Mouse (Mus musculus) natural killer cell, adult 2 months (primary cell): ENCODE results near the gene Tbce.
"Not testable (repeated sequence)": the region's sequence is repeated elsewhere in the genome, so short reads cannot be mapped to it uniquely, and the experiment has no call there.

Experiments used
- DNase-seq, 2 experiments: peaks; one replicate each; pipeline ENCODE4 v3.0.0; 2022; ENCODE audit warnings: low spot score in 2 of 2

Tbce gene

DNA sequence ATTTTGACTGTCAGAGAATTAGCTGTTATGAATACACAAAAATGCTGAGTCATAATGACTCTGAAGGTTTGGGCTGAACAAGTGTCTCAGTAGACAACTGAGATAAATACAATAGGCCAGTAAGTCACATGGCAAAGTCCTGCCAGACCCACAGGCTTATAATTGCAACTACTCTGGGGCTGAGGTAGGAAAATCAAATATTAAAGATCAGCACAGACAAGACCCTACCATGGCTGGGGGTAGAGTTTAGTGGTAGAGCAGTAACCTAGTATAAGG is 5.4 kb downstream of the Tbce start:
- DNase-seq = no peak

- no peak for DNase-seq
Measured at GRCm38 (mm10) chr13:14033309-14034072, 5.9 kb downstream of the Tbce start.

GRCm38 (mm10) chr13:14026154-14026820 is 13.2 kb downstream of the Tbce start:
- DNase-seq = no peak

GRCm38 (mm10) chr13:14025554-14025953 is 13.9 kb downstream of the Tbce start:
- no peak for DNase-seq

DNA sequence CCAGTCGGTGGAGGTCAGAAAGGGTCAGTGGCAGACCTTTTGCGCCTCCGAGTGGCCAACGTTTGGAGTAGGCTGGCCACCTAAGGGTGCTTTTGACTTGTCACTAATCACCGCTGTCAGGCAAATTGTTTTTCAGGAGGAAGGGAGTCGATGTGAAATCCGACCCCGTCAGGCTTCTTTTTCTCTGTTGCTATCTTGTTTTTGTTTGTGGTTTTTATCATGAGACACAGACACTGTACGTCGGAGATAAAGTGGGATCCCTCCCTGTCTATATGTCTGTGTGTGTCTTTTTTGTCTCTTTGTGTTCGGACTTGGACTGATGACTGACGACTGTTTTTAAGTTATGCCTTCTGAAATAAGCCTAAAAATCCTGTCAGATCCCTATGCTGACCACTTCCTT is 18.0 kb downstream of the Tbce start:
- DNase-seq = not testable (repeated sequence)

DNA sequence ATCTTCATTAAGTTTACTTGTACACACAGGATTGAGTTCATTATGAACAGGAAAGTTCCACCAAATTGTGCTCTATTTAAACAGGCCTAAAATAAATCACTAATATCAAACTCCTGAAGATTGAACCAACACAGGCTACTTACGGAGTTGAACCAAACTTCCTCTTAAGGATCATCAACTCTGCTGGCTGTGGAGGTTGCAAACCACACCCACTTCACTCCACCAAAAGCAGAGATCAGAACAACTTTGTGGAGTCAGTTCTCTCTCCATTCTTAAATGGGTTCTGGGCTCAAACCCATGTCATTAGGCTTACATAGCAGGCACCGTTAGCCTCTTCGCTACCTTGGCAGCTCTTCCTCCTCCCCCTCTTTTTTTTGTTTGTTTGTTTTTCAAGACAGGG is 20.6 kb downstream of the Tbce start:
- DNase-seq = no peak

DNA sequence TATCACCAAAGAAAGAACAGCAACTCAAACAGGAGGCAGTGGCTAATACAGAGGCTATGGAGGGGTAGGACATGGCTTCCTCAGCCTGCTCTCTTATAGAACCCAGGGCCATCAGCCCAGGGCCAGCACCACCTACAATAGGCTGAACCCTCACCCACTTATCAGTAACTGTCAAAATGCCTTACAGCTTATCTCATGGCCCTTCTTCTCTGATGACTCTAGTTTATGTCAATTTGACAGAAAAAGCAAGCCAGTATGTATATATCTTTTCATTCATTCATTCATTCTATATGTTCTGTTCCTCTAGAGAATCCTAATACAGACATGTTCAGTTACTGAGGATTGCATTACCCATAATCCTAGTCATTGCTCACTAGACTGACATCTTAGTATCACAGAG is 21.2 kb downstream of the Tbce start:
- no peak for DNase-seq

- no peak for DNase-seq
Measured at GRCm38 (mm10) chr13:14015609-14016008, 23.8 kb downstream of the Tbce start.

DNA sequence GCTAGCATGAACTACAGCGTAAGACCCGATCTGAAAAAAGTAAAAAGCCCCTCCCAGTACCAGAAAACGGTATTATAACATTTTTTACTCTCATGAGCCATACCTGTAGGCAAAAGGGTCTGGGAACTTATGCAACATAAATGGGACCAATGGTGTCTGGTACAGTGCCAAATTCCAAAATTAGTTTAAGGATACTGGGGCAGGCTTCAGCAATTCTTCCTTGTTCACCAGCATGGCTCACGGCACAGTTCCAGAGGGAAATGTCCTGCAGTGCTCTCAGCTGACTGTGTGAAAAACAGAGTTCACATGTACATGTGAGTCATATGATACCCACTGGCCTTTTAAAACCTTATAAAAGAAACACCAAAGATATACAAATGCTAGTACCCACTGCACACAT is 24.9 kb downstream of the Tbce start:
- no peak for DNase-seq

DNA sequence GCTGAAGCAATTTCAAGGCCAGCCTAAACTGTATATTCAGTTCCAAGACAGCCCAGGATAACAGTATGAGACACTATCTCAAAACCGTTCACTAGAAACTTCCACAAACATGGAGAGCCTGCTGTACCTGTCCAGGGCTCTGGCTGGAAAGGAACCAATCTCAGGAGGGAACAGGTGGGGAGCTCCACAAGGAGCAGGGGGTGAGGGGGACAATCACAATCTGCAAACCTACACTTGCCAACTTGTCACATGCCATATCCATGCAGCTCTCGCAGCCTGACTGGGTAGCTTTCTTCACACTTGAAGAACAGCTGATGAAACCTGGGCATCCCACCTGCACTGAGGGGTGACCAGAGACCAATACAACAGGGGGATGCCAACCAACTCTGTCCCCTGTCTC is 25.4 kb downstream of the Tbce start:
- DNase-seq = no peak

- no peak for DNase-seq
Measured at GRCm38 (mm10) chr13:14011454-14011995, 27.9 kb downstream of the Tbce start.

- no peak for DNase-seq
Measured at GRCm38 (mm10) chr13:14006056-14006455, 33.4 kb downstream of the Tbce start.

DNA sequence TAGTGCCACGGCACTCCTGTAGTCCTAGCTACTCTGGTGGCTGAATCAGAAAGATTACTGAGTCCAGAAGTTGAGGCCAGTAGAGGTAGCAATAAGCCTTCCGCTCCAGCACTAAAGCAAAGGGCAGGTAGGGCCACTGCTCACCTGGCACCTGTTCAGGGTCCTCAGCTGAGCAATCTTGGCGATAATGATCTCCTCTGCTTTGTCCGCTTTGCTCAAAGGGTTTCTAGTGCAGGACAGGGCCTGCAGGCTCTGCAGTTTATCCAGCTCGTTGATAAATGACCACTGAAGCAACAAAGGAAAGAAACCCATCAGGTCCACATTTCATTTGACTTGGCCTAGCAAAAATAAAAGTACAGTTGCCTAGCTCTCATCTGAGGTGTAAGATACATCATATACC is 34.4 kb downstream of the Tbce start:
- no peak for DNase-seq

GRCm38 (mm10) chr13:14004086-14004485 is 35.4 kb downstream of the Tbce start:
- no peak for DNase-seq

- DNase-seq = no peak
Measured at GRCm38 (mm10) chr13:14002706-14003105, 36.7 kb downstream of the Tbce start.

- DNase-seq = no peak
Measured at GRCm38 (mm10) chr13:13997476-13997875, 42.0 kb downstream of the Tbce start.

DNA sequence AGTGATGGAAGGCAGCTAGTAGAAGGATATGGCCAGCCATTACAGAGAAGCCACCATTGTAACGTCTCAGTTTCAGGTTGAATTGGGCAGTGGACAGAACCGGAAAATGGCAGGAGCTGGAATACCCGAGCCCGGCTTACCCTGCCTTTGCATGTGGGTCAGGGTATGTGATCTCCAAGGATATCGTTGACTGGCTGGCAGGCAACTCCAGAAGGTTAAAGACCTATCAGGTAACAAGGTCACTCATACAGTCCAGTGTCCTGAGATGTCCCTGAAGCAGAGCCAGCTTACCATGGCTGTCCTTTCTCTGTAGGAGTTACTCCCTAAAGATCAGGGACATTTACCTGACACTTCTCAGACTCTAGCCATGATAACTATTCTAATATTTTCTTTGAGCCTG is 44.4 kb downstream of the Tbce start:
- no peak for DNase-seq

- no peak for DNase-seq
Measured at GRCm38 (mm10) chr13:13993041-13993440, 46.4 kb downstream of the Tbce start.

DNA sequence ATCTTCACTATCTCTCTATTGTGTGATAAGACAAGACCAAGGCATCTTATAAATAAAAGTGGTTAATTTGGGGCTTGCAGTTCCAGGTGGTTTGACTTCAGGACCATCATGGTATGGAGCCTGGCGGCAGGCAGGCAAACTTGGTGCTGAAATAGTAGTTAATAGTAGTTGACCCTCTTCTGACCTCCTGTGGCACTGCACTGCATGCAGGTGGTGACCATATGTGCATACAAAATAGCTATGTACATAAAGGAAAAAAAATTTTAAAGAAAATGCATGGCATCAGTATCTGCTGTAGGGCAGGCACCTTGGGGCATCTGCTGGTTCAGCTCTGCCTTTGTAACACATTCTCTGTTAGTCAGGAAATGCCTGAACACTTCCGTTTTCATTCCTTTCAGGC is 49.0 kb downstream of the Tbce start:
- DNase-seq = no peak

DNA sequence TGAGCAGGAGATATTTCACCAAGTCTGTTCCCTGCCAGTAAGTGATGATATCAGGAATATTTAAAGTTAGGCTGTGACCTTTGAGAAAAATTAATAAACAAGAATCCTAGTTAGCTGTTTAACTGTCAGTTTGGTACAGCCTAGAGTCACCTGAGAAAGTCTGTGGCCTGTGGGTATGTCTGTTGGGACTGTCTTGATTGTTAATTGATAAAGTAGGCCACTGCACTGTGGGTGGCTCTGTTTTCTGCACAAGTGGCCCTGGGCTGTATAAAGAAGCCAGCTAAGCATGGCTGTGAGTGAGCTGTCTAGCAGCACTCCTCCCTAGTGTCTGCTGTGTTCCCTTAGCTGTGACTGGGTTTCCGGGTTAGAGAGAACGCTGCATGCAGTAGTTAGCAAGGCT is 50.3 kb downstream of the Tbce start:
- DNase-seq = no peak

DNA sequence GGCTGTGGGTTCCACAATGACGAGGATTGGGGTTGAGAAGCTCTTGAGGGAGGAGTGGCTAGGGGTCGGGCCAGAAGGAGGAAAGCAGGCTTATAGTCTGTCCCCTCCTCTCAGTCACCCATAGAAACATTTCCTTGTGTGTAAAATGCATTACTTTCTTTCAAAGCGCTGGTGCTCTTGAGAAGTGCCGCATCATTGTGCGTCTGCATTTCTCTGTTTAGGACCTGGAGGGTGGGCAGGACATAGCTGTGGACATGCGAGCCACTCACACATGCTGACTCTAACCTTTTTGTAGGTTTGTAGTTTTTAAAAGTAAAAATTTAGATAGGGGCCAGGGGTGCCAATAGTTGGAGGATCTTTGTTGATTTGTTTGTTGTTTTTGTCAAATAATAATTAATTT is 55.9 kb downstream of the Tbce start:
- DNase-seq = no peak

DNA sequence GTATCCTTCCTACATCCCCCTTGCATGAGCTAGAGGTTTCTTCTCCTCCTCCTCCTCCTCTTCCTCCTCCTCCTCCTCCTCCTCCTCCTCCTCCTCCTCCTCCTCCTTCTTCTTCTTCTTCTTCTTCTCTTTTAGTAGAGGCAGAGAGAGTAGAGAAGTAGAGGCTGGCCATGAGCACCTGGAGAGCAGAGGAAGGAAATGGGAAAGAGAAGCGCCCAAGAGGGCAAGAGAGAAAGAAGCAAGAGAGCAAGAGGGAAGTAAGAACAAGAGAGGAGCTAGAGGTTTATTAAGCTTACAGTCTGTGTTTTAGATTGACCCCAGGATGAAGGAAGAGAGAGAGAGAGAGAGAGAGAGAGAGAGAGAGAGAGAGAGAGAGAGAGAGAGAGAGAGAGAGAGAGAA is 57.6 kb downstream of the Tbce start:
- not testable (repeated sequence) for DNase-seq

- DNase-seq = no peak
Measured at GRCm38 (mm10) chr13:13969796-13970195, 69.6 kb downstream of the Tbce start.
